Mouse (Mus musculus): ENCODE measurements around the gene Mmp27.

The Mmp27 gene

GRCm38 (mm10) chr9:7602982-7603742 lies 32.0 kb downstream of the Mmp27 start:
- DNase-seq (ENCODE audit: low spot score): peak; percentile 48

- no peak for DNase-seq (ENCODE audit: low spot score)
Measured at GRCm38 (mm10) chr9:7604005-7604404, 32.8 kb downstream of the Mmp27 start.

GRCm38 (mm10) chr9:7605638-7606037 lies 34.4 kb downstream of the Mmp27 start:
- no peak for DNase-seq (ENCODE audit: low spot score)

- no peak for DNase-seq (ENCODE audit: low spot score)
Measured at GRCm38 (mm10) chr9:7622582-7622981, 51.4 kb downstream of the Mmp27 start.

- no peak for DNase-seq (ENCODE audit: low spot score)
Measured at GRCm38 (mm10) chr9:7627931-7628330, 56.7 kb downstream of the Mmp27 start, which contains the start of gene Mmp20. Gene Mmp20, plus strand, starts transcription at chr9:7628231.

All from layer of hippocampus, adult 9-10 months (tissue).